Mouse (Mus musculus) liver, adult 2 months (tissue): ENCODE data around the gene Synpo2l.

Experiments
- CTCF ChIP-seq: fragments of 200-500 bp; IDR thresholded peaks from 2 replicates; pipeline ENCODE4 v1.5.1; 2011; ENCODE audit warnings: low read depth, low read length, control low read depth
- POLR2A ChIP-seq: fragments of 200-500 bp; IDR thresholded peaks from 2 replicates; pipeline ENCODE4 v1.6.1; 2011; ENCODE audit warnings: low read length, control low read depth; ENCODE audit not compliant: insufficient read depth; ENCODE audit errors: extremely low read depth

- TF ChIP-seq CTCF (no peak), POLR2A (no peak)
Observed at GRCm38 (mm10) chr14:20621903-20622302, 46.3 kb downstream of the Synpo2l start.
